Mouse (Mus musculus) E14TG2a.4 (cell line): Measurements from ENCODE around the gene Plscr5.
A peak's percentile ranks its signal among the peaks of the same experiment; 100 is the strongest.

ENCODE experiments used
- H3K27me3 ChIP-seq: 2 replicates; pipeline ENCODE4 v1.6.1; 2014; ENCODE audit warnings: low read length, control low read depth; ENCODE audit not compliant: insufficient read depth
- H3K36me3 ChIP-seq: 2 replicates; pipeline ENCODE4 v1.6.1; 2014; ENCODE audit warnings: low read length, control low read depth; ENCODE audit not compliant: insufficient read depth
- H3K4me1 ChIP-seq: replicated peaks from 2 replicates; pipeline ENCODE4 v1.6.1; 2014; ENCODE audit warnings: low read depth, low read length, control low read depth
- H3K4me3 ChIP-seq: replicated peaks from 2 replicates; pipeline ENCODE4 v1.5.1; 2014; ENCODE audit warnings: mild to moderate bottlenecking, low read length
- H3K9me3 ChIP-seq: 2 replicates; pipeline ENCODE4 v1.6.1; 2014; ENCODE audit warnings: low read length, control low read depth
- CTCF ChIP-seq: conservative IDR thresholded peaks from 2 replicates; pipeline ENCODE4 v1.5.1; 2014; ENCODE audit warnings: low read length
- NANOG ChIP-seq: IDR thresholded peaks from 2 replicates; pipeline ENCODE4 v1.6.1; 2014; ENCODE audit warnings: borderline replicate concordance, low read length, mixed read lengths
- POU5F1 ChIP-seq: IDR thresholded peaks from 2 replicates; pipeline ENCODE4 v1.6.1; 2014; ENCODE audit warnings: low read length, borderline replicate concordance

Plscr5 gene

GRCm38 (mm10) chr9:92249447-92249852 lies 56.7 kb downstream of the Plscr5 start, which contains the start of gene Plscr1:
Plscr1 (plus strand) TSS chr9:92249750.
- no peaks in the 10 kb centered on the region for H3K27me3 ChIP-seq
- peak within 1 kb of the TSS; percentile 83 for H3K4me3 ChIP-seq
- H3K36me3 ChIP-seq = no peaks in the 10 kb centered on the region
- peaks cover 29% of the 10 kb centered on the region for H3K4me1 ChIP-seq
- no peak for TF ChIP-seq POU5F1
- no peak for TF ChIP-seq NANOG
- no peak for TF ChIP-seq CTCF
- peaks cover 21% of the 10 kb centered on the region for H3K9me3 ChIP-seq

- H3K4me1 ChIP-seq = peaks cover 29% of the 10 kb centered on the region
- peak overlapping the region; percentile 83 for H3K4me3 ChIP-seq
- peaks cover 16% of the 10 kb centered on the region for H3K9me3 ChIP-seq
- H3K27me3 ChIP-seq = no peaks in the 10 kb centered on the region
- no peak for TF ChIP-seq POU5F1
- no peak for TF ChIP-seq CTCF
- no peaks in the 10 kb centered on the region for H3K36me3 ChIP-seq
Observed at GRCm38 (mm10) chr9:92249987-92250772, 57.4 kb downstream of the Plscr5 start.

GRCm38 (mm10) chr9:92252718-92253117 lies 60.0 kb downstream of the Plscr5 start:
- Histone ChIP-seq H3K36me3 (peaks cover 4% of the 10 kb centered on the region; the same call in 1 of the 2 replicates), H3K4me1 (peaks cover 29% of the 10 kb centered on the region), H3K4me3 (no peak overlapping the region), H3K27me3 (no peaks in the 10 kb centered on the region), H3K9me3 (no peaks in the 10 kb centered on the region)
- no peak for TF ChIP-seq CTCF

GRCm38 (mm10) chr9:92253585-92254321 lies 61.0 kb downstream of the Plscr5 start:
- Histone ChIP-seq H3K4me3 (no peak overlapping the region), H3K4me1 (peaks cover 22% of the 10 kb centered on the region), H3K27me3 (no peaks in the 10 kb centered on the region), H3K36me3 (peaks cover 4% of the 10 kb centered on the region; the same call in 1 of the 2 replicates), H3K9me3 (no peaks in the 10 kb centered on the region)
- TF ChIP-seq CTCF (no peak), NANOG (no peak), POU5F1 (no peak)
